Mouse (Mus musculus) T-helper 2 cell (primary cell): ENCODE data around the gene Trmt2b.
"Not testable (repeated sequence)": the region's sequence is repeated elsewhere in the genome, so short reads cannot be mapped to it uniquely, and the experiment has no call there.

Experiments
- in situ Hi-C: fragments of 300-600 bp; cut with MboI, MseI; formaldehyde crosslinking; loops from one replicate; pipeline ENCODE4 v1.15.1; 2025; ENCODE audit warnings: high pct_unique_total_duplicates

The Trmt2b gene

DNA sequence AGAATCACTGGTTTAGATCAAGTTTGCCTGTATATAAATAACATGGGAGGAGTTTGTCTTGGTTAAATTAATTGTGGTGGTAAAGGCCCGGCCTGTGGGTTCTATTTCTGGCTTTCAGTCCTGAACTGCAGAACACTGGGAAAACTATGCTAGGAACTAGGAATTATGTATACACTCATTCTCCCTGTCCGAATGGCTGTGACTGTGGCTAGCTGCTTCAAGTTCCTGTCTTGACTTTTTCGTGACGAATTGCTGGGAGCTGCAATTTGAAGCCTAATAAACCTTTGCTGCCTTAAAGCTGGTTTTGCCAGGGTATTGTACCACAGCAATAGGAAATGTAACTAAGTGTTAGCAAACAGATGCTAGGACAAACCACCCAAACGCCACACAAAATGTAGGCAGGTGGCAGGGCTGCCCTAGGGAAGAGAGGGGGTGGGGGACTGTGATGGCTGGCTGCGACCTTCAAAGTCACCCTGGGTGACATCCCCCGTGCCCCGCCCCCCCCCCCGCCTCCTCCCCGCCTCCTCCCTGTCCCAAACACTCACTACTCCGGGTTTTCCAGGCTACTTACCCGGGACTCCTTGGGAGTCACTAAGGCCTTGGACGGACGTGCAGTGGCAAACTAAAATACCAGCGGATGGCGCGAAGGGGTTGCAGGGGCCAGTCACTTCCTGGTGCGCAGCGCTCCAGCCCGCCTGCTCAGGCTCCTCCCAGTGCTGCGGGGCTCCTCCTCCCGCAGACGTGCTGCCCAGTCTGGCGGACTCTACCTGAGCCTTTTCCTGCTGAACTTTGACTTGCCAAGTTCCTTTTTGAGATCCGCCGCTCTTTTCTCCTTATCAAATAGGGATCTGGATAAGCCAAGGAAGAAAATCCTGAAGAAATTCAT lies at the start of gene Trmt2b:
Gene Trmt2b (minus strand): TSS at position 710 of the 886 bp plus-strand sequence.
- in situ Hi-C loops: no loop called here

DNA sequence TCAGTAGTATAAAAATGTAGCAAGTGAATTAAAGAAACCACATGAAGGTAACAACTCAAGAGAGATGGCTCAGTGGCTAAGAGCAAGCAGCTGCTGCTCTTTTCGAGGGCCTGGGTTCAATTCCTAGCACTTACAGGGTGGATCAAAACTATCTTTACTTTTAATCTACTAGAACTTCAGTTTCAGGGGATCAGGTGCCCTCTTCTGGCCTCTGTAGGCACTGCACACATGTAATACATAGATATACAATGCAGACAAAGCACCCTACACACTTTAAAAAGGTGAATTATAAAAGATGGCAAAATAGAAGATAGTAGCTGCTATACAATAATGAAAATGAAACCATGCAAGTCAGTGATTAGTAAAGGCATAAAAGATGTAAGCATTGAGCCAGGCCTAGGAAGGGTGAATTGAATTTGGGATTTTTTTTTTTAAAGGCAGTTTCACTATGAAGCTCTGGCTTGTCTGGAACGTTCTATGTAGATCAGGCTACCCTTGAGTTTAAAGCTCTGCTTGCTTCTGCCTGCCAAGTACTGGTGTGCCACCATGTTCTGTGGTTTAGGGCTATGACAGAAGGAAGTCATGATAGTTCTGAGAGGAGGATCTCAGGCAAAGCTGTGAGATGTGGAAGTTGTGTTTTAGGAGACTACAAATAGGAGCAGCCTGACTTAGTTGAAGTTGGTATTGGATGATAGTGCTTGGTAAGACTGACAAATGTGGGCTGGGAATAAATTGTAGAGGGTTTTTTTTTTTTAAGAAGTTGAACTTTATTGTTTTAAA lies 42.6 kb upstream of the Trmt2b start:
- in situ Hi-C loops: no loop called here

- in situ Hi-C loops: not testable (repeated sequence)
Observed at GRCm38 (mm10) chrX:134311193-134311592, 34.4 kb upstream of the Trmt2b start.

GRCm38 (mm10) chrX:134308275-134308634 lies 31.5 kb upstream of the Trmt2b start:
- in situ Hi-C loops: no loop called here

GRCm38 (mm10) chrX:134307534-134308274 lies 30.9 kb upstream of the Trmt2b start, which contains the start of gene Cenpi:
Gene Cenpi, plus strand, starts transcription at chrX:134308084.
- in situ Hi-C loops: no loop called here

GRCm38 (mm10) chrX:134303287-134303686 lies 26.5 kb upstream of the Trmt2b start:
- in situ Hi-C loops: no loop called here

GRCm38 (mm10) chrX:134300219-134300618 lies 23.4 kb upstream of the Trmt2b start:
- in situ Hi-C loops: no loop called here

DNA sequence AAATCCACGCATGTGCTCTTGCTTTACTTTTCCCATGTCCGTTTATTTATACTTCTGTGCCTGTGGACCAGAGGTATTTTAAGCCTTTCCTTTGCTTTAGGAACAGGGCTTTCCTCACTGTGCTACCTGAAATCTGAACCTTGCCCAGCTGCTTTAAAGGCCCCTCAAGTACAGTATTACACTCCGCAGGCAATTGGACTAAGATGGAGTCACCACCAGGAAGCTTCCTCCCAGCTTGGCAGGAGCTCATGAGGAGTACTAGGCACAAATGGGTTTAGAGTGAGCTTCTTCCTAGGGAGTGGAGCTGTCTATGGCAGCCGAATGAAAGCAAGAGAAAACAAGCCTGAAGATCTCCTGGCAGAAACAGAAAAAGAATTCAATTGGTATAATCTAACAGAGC lies 20.4 kb upstream of the Trmt2b start:
- in situ Hi-C loops: no loop called here

DNA sequence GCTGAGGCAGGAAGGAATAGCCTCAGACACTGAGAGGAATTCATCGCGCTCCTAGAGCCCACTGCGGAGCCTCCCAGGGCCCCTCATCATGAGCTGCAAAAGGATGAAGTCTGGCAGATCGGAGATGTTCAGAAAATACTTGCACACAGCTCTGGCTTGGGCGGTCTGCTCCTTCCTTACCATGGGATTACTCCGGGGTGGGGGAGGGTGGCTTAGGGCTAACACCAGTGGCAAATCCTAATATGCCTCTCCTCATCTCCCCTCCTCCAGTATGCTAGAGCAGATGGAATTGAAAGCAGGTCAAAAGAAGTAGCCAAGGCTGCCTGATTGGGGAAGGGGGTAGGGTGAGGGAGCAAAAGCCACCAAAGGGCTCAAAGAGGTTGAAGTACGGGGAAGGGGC lies 20.0 kb upstream of the Trmt2b start:
- in situ Hi-C loops: no loop called here

DNA sequence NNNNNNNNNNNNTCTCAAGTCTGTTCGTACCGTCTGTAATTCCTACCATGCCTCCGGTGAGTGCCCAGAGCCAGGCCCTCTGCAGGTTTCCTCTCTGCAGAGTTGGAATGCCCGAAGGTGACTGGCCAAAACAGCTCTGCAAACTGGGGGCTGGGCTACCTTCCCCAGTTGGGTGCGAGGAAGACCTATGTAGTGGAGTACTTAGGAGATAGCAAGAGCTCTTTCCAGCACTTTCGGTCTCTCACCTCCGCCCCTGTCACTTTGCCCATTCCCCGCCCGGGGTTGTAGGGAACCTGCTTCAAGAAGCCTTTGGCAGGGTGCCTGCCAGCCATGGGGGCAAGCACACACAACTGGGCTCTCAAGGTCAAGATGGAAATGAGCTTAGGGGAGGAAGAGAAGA lies 19.5 kb upstream of the Trmt2b start:
- in situ Hi-C loops: no loop called here

DNA sequence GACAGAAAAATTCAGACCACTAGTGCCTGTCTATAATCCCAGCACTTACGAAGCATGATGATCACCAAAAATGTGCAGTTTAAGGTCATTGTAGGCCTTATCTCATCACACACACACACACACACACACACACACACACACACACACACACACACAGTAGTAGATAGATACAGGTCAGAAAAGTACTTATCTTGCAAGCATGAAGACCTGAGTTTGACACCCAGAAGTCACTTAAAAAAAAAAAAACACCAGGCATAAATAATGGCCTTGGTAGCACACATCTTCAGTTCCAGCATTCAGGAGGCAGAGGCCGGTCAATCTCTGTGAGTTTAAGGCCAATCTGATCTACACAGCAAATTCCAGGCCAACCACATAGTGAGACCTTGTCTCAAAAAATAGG lies 10.5 kb upstream of the Trmt2b start:
- in situ Hi-C loops: no loop called here

DNA sequence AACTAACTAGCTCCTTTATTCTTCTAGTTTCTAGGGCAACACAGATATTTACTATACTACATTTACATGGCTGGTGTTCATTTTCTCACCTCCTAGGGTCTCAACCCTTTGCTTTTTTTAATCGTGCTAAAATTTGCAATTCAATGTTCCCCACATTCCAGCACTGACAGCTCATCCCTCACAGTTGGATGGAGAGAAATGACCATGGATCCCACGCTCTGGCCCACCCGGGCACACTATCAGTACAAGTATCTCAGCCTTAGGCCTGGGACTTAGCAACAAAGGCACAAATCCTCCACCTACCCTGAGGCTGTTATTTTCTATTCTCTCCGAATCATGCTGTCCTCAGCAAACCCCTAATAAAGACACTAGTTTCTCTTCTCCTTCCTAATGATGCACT lies 9.0 kb upstream of the Trmt2b start:
- in situ Hi-C loops: no loop called here

DNA sequence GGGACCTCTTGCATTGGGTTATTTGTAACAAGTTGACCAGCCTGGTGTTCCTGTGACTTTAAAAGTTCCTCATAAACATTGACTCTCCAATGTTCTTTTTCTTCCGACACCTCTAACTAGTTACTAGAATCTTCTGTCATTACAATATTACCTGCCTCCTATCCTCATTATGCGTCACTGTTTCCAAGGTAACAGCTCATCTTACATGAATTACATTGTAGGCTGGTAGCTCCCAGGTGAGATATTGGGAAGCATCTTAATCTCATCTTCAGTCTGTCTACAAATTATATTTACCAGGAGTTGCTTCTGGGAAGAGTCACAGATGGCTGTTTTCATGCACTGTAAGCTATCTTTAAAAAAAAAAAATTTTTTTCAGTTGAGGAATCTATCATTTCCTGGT lies 8.3 kb upstream of the Trmt2b start:
- in situ Hi-C loops: no loop called here

DNA sequence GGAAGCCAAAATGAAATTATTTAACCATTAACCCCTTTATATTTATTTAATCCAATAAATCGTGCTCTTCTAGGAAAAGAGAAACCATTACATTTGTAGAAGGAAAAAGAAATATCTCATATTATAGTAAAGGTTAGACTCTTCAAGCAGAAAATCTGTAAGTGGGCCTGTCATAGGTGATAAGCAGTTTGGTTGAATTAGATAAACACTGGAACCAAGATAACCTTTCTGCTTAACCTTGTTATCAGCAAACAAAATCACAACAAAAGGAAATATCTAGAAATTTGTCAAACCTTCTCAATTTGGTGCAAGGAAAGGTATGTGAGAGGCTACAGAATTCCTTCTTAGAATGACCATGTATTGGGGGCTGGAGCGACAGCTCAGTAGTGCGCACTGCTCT lies 3.7 kb upstream of the Trmt2b start:
- in situ Hi-C loops: no loop called here

DNA sequence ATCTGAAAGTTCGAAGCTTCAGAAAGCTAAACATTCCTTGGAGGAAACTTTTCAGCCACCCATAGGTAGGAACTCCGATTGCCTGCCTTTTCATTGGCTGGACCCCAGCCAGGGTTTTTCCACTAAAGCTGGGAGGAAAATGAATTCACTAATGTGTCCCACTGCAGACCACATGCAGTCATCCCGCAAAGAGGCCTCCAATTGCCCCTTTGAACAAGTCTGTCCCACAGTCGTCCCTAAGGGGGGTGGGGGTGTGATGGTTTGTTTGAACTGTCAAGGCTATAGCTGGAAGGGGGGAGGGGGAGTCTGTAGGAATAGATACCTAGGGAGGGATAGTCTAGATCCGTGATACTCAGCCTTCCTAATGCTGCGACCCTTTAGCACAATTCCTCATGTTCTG lies 1.1 kb downstream of the Trmt2b start:
- in situ Hi-C loops: no loop called here

DNA sequence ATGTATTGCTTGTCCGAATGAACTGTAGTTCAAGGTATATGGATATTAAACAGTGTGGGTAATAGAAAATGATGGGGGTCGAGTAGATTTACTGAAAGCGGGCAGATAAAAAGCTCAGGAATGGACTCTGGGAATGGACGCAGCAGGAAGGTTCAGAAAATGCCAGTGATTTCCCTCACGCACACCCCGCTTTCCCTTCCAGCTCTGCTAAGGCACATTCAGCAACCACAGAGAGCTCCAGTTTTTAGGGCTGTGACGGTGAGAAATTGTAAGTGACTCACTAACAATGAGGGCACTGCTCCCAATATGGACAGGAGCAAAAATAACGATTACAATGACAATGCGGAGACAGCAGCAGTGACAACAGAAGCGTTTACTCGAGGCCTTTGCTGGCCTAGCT lies 14.7 kb downstream of the Trmt2b start:
- in situ Hi-C loops: no loop called here

DNA sequence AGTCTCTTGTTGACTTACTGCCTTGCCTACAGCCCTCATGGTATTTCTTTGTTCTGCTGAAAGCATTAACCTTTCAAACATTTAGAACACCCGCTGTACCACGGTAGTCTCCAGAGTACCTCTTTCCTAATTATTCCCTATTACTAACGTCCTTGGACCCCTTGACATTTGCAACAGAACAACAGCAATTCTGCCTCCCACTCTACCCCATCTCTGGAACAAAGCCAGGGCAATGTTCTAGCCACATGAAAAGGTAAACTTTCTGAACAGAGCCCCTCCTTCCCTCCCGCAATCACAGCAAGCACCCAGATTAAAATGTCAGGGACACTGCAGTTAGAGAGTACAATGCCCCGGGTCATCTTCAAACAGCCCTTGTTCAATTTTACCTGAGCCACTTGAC lies 15.6 kb downstream of the Trmt2b start:
- in situ Hi-C loops: no loop called here

GRCm38 (mm10) chrX:134248202-134248601 lies 28.6 kb downstream of the Trmt2b start:
- in situ Hi-C loops: no loop called here

DNA sequence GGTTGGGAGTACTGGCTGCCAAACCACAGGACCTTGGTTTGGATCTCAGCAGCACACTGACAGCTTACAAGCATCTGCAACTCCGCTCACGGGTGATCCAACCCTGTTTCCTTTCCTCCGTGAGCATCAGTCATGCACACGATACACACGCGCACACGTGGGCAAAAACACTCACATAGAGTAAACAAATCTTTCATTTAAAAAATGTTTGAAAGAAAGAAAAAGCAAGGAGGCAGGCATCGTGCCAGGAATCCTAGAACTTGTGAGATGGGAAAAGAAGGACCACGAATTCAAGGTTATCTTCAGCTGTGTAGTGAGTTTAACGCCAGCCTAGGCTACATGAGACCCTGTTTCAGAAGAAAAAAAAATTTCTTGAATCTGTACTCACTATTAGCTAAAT lies 30.8 kb downstream of the Trmt2b start:
- in situ Hi-C loops: no loop called here

DNA sequence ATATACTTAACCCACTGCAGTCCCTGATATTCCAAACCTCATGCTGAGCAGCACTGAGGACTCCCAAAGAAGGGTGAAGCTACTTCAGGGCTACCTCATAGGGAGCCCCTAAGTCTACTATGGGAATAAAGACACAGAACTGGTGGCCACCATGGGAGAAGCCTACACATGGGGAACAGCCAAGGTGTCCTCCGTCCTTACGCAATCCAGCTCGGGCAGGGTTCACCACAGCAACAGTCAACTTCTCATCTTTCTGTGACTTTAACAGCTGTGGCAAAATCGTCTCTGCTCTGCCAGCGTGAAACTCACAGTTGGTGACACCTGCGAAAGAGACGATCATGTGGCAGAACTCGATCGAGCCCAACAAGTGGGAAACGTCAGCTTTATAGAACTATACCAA lies 38.5 kb downstream of the Trmt2b start:
- in situ Hi-C loops: no loop called here

- in situ Hi-C loops: no loop called here
Observed at GRCm38 (mm10) chrX:134233048-134233447, 43.7 kb downstream of the Trmt2b start.

GRCm38 (mm10) chrX:134221856-134222255 lies 54.9 kb downstream of the Trmt2b start, which contains the start of gene Nox1:
Gene Nox1, minus strand, starts transcription at chrX:134221956.
- in situ Hi-C loops: no loop called here
